Mouse (Mus musculus): ENCODE measurements around the gene Ablim2.

The Ablim2 gene

DNA sequence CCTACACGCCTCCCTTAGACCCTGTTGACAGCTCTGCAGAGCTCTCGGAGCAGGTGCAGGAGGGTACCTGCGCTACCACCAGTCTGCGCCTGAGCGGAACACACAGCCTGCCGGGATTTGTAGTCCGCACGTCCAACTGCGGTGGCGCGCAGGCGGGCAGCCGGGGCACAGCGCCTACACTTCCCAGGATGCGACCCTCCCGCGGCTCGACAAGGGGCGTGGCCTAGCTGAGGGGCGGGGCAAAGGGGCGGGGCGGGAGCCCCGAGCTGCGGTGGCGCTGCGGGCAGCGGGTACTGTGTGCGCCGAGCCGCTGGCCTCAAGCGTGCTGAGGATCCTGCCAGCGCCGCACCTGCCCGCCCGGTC, at the start of gene Ablim2:
Ablim2 (plus strand) TSS at position 242 of the 363 bp plus-strand sequence.
- peak; percentile 93 to 94 for DNase-seq

DNA sequence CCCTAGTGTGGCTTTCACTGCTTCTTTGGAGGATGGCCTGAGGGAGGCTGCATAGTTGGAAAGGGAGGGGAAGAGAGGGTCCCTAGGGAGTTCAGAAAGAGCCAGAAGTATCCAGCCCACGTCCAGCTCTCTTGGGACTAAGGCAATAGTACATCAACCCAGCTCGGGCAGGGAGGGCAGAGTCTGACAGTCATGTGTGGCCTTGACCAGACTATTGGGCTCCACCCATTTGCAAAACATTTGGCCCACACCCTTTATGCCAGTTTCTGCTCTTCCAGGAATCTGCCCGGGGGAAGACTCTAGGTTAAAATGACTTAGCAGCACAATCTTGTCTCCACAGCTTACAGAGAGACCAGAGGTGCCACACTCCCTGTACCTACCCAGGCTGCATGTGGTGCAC, 47.2 kb upstream of the Ablim2 start:
- no peak for DNase-seq

- no peak for DNase-seq
These were observed 46.7 kb upstream of the Ablim2 start for GRCm38 (mm10) chr5:35710931-35711330.

DNA sequence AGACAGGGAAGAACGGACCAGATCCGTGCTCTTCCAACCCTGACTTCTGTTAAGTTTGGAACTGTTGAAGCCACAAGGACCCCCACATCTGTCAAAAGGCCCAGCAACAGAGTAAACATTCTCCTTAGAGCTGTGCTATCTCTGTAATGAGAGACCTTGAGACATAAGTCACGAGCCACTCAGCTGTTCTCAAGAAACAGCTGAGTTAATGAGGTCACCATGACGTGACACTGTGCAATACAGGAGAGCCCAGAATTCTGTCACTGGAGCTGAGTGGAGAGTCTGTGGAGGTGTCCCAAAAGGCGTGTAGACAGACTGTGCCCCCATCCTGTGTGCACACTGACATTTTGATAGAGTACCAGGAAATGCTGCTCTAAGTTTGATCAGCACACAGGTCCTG, 45.2 kb upstream of the Ablim2 start:
- DNase-seq = no peak

DNA sequence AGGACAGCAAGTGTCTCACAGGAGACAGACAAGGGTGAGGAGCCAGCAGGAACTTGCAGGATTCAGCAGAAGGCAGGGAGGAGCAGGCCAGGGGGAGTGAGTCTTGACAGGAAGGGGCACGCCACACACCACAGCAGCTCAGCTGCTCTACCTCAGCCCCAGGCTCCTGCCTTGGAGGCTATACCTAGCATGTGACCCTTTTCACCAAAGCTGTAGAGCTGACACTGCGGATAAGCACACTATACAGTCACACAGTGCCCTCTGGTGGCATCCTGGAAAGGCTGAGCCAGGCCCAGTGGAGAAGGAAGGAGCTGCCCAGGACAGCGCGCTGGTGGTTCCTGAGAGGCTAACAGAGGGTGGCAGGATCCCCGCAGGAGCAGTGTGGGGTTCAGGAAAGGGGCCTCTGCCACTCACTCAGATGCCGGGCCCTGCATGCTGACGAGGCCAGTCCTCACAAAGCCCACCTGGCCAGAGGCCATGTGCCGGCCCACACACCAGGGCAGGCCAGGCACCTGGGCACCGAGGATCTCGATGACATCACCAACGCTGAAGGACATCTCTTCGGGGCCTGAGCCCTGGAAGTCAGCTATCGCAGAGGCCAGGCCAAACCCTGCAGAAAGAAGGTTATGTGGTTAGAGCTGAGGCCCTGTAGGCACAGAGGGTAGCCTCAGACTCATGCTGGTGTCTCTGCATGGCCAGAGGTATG, 43.9 kb upstream of the Ablim2 start:
- DNase-seq = peak in 1 of 2 experiments; percentile 63

- DNase-seq = no peak
These were observed 40.2 kb upstream of the Ablim2 start for GRCm38 (mm10) chr5:35717455-35717854.

DNA sequence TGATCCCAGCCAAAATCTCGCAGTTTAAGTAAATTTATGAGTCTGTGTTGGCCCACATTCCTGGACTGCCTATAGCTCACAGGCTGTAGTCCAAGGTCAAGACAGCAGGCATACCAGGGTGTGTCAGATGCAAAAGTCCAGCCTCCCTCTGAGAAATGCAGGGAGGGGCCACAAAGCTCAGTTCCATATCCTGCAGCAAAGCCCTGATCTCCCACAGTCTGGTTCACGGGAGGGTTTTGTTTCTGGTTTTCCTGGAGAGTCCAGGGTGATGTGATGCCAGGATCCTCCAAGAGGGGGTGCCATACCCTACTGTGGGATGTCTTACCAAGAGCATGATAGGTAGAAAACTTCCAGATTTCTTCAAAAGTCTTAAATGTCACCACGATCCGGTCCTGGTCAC, 39.7 kb upstream of the Ablim2 start:
- DNase-seq = peak in 1 of 2 experiments; percentile 67

DNA sequence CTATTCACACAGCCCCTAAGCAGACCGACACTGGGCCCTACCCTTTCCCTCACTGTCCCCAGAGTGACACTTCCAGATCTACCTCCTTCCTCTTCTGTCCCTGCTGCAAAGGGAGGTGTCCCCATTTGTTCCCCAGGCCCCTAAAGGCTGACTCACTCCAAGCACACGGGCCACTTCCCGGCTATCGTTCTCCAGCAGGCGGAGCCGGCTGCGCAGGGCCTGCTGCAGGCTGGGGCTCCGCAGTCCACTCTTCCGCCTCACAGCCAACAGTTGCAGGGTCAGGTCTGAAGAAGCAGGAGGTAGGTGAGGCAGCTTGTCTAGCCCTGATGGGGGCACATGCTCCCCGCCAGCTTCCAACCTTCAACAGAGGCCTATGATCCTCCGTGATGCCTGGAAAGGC, 38.9 kb upstream of the Ablim2 start:
- no peak for DNase-seq

DNA sequence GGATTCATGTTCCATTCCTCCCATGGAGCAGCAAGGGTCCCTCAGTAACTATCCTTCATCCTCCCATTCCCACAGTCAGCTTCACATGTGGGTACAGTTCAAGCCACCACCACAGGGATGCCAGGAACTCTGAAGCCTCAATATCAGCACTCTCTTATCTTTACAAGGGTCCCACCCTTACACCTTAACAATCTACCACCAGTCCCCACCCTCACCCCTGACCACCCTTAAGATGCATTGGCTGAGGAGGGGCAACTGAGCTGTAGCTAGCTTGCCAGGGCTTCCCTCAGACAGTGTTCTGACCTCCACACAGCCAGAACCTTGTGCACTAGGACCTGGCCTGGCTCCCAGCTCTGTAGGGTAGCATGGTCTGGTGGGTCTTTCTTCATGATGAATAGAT, 38.3 kb upstream of the Ablim2 start:
- no peak for DNase-seq

DNA sequence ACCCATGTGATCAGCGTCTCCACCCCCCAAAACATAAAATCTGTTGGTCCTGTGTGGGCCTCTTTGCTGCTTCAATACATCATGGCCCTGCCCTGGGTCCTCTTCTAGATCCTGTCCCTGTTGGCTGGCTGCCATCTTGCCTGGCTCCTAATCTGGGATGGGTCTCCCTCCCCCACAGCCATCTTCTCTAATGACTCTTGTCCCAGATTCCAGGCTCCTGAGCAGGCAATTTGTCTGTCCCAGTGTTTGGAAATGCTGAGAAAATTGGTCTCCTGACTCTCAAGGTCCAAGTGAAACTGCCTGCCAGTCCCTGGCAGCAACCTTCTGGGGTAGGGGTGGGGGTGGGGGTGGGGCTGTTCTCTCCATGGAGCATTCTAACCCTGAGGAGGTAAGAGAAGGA, 37.8 kb upstream of the Ablim2 start:
- no peak for DNase-seq

- no peak for DNase-seq
These were observed 35.7 kb upstream of the Ablim2 start for GRCm38 (mm10) chr5:35721933-35722332.

DNA sequence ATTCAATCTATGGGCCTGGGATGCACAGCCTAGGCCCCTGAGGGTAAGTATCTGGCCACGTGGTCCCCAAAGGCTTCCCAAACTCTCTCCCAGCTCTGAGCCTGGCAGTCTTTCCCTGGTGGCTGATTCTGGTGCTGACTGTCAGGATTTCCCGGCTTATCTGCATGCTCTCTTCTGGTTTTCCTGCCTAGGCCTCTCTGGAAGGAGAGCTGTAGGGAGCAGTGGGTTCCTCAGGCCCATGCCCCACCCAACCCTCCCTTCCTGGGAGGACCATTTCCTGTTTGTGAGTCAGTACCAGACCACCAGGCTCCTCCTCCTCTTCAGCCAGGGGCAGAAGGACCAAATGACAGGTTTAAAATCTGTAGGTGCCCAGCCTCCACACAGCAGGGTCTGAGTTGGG, 35.0 kb upstream of the Ablim2 start:
- no peak for DNase-seq

DNA sequence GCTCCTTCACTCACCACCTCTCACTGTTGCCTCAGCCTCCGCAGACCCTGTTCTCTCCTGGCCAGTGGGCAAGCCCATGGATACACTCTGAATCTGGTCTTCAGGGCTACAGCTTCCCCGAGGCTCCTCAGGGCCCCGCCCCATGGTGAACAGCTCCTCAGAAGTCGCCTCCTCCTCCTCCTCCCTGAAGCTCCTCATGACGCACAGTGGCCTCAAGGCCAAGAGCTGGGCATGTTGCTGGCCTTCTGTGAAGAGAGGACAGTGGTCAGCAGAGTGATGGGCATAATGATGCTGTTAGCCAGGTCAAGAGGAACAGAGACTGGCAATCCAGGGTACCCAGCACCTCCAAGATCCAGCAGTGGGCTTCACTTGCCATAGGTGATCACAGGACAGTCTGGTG, 33.8 kb upstream of the Ablim2 start:
- no peak for DNase-seq

DNA sequence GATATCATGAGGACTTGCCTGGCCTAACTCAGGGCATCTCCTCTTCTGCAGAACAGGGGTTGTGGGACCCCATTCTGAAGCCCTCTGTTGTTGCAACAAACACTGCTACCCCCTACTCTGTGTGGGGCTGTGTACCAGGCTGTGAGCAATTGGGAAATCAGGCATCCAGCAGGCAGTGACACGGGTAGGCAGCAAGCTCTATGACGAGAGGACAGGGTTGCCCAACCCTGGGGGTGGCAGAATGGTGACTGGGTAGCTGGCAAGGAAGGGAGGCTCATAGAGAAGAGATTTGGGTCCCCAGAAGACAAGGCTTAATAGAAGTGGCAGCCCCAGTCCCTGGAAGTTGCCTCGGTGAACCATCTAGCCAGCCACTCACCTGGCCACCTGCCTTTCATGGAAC, 31.8 kb upstream of the Ablim2 start:
- DNase-seq = no peak

DNA sequence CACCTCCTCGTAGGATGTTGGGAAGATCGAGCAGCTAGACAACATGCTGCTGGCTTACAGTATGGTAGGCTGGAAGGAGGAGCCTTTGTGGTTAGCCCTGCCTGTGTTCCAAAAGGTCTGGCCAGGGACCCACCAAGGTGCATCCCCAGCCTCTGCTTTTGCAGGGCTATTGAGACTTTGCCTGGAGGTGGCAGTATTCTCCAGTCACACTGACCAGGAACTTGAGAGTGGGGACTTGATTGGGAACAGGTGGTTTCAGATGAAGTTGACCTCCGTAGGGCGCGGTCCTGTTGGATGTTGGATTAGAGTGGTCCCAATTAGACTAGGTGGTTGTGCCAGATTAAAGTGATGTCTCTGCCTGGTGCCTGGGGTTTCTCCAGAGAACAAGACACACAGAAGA, 30.2 kb upstream of the Ablim2 start:
- DNase-seq = no peak

GRCm38 (mm10) chr5:35728344-35728956, 29.2 kb upstream of the Ablim2 start:
- DNase-seq = peak in 1 of 2 experiments; percentile 51

GRCm38 (mm10) chr5:35728957-35729460, 28.7 kb upstream of the Ablim2 start:
- peak; percentile 97 to 98 for DNase-seq

GRCm38 (mm10) chr5:35729844-35730243, 27.8 kb upstream of the Ablim2 start:
- peak; percentile 71 to 72 for DNase-seq

- DNase-seq = no peak
These were observed 27.1 kb upstream of the Ablim2 start for GRCm38 (mm10) chr5:35730552-35730951.

DNA sequence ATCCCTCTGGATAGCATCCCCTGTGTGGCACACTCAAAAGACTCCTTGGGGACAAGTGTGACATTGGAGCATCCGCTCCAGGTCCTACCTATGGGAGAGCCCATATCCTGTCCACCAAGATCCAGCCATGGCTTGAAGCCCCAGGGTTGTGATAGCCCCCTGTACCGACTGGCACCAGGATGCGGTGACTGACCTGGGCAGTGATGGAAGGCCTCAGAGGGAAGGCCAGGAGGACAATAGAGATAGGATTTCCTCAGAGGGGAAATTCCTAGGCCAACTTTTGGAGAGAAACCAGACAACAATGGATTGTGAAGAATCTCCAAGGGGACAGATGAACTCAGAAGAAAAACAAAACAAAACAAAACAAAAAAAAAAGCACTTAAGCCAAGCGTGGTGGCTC, 26.7 kb upstream of the Ablim2 start:
- no peak for DNase-seq

DNA sequence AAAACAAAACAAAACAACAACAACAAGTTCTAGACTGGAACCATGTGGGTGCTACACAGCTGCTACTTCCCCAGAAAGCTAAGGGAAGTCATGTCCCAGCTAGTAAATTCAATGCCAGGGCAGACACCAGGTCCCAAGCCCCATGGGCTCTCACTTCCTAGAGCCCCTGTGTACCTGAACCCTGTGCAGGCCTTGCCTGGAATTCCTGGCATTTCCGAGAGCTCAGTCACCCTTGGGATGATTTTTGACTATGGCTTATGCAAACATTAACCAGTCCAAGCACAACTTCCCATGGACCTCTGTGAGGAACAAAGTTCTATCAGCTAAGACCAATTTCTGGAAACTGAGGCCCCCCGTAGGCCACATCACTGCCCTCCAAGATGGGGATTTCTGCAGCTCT, 24.2 kb upstream of the Ablim2 start:
- DNase-seq = peak; percentile 76 to 85

GRCm38 (mm10) chr5:35737231-35737901, 20.3 kb upstream of the Ablim2 start:
- peak; percentile 84 to 87 for DNase-seq

DNA sequence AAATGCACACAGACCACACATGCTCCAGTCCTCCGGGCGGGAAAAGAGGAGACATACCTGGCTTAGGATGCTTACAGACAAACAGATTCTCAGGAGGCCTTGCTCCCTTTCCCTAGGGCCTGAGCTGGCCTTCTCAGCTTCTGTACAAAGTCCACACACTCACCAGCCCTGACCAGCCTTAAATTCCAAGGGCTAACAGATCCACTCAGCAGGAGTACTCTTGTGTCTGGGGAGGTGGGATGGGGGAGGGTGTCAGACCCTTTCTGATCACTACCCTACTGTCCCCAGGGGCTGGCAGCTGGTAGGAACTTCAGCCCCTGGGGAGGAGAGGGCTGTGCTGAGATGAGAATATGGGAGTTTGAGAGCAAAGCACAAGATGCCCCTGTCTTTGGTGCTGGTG, 18.7 kb upstream of the Ablim2 start:
- peak; percentile 70 to 75 for DNase-seq
